Comparison of ENCODE assay signal across 19 mouse cellular contexts in the genomic region with DNA sequence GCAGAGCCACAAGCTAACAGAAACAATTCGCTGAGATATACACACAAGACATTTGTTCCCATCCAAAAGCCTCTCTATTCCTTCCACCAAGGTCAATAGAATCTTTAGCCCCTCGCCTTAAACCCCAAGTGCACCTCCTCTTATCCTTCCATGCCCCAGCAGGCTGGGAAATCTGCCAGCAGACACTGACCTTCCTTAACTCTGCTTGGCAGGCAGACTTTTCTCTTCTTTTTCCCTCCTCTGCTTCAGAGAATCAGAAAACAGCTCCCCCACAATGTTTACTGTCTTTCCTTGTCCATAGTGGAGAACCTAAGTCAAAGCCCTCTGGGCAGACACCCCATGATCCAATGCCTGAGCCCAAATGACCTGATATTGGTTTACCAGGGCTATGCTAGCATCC. TPM values are rescaled to one million over a fixed set of nuclear protein-coding genes. Genes with fewer than 3 reads are reported as not detected.
A peak's percentile ranks its signal among the peaks of the same experiment; 100 is the strongest.
DNase-seq lines count a peak whose midpoint lies in the region; ATAC-seq and TF ChIP-seq lines count a peak whose summit lies in the region.
"Had no signal": no experiment of that assay in that cellular context is flagged by ENCODE, and none has a peak within 500 bp of the region (broad histone marks: within the 10 kb centered on the region; RNA-seq: fewer than 3 reads in every experiment).

No protein-coding gene starts in this region.

- TF ChIP-seq CTCF in MEL (IDR thresholded peaks at IDR 0.05 in 2 of 3, conservative IDR thresholded peaks at IDR 0.05 in 1 of 3; ENCODE audit: control insufficient read depth in 1 of 3, insufficient read depth in 1 of 3, low read depth in 2 of 3, low read length in 3 of 3, poor library complexity in 1 of 3, severe bottlenecking in 1 of 3), result no peak
- TF ChIP-seq CTCF in lung, postnatal 0 days (IDR thresholded peaks at IDR 0.05), result no peak

- no peaks in the 10 kb centered on the region for H3K9me3 ChIP-seq in MEL (replicated peaks; ENCODE audit: insufficient read depth, low read length)
- no peaks in the 10 kb centered on the region for H3K9me3 ChIP-seq in lung, postnatal 0 days (ENCODE audit: low read length)
- H3K9me3 ChIP-seq: embryonic facial prominence, embryonic 13.5 days; forebrain, embryonic 12.5 days; heart, embryonic 10.5 days; hindbrain, embryonic 13.5 days had no signal

- H3K36me3 ChIP-seq in MEL (ENCODE audit: control insufficient read depth in 1 of 2, insufficient read depth in 2 of 2, low read length in 2 of 2), result peaks cover 0 to 6% of the 10 kb centered on the region in 2 experiments; a peak in 2 of 4 replicates
- H3K36me3 ChIP-seq in lung, postnatal 0 days (ENCODE audit: insufficient read depth, low read length), result no peaks in the 10 kb centered on the region
- H3K36me3 ChIP-seq: embryonic facial prominence, embryonic 13.5 days; forebrain, embryonic 12.5 days; heart, embryonic 10.5 days; hindbrain, embryonic 13.5 days had no signal

- no peak for ATAC-seq in lung, postnatal 0 days
- ATAC-seq: forebrain, embryonic 16.5 days; hindbrain, postnatal 0 days had no signal

- no peak overlapping the region for H3K9ac ChIP-seq in MEL (ENCODE audit: control insufficient read depth, low read depth, low read length, poor library complexity, severe bottlenecking)
- no peak overlapping the region for H3K9ac ChIP-seq in lung, postnatal 0 days (replicated peaks; ENCODE audit: low read depth)
- H3K9ac ChIP-seq: embryonic facial prominence, embryonic 13.5 days; forebrain, embryonic 12.5 days; hindbrain, embryonic 13.5 days had no signal

- no peak for TF ChIP-seq POLR2A in MEL (IDR thresholded peaks at IDR 0.05; ENCODE audit: control insufficient read depth in 1 of 2, insufficient read depth in 1 of 2, low read depth in 1 of 2, low read length in 2 of 2, poor library complexity in 1 of 2)

- H3K4me2 ChIP-seq in lung, postnatal 0 days (replicated peaks; ENCODE audit: low read depth, low read length), result no peak overlapping the region
- H3K4me2 ChIP-seq: embryonic facial prominence, embryonic 13.5 days; forebrain, embryonic 12.5 days; hindbrain, embryonic 13.5 days had no signal

- no peak overlapping the region for H3K4me3 ChIP-seq in MEL (ENCODE audit: control insufficient read depth in 1 of 2, insufficient read depth in 1 of 2, low read depth in 2 of 2, low read length in 2 of 2)
- H3K4me3 ChIP-seq in lung, postnatal 0 days (ENCODE audit: low read depth, low read length), result no peak overlapping the region
- H3K4me3 ChIP-seq: embryonic facial prominence, embryonic 13.5 days; forebrain, embryonic 12.5 days; heart, embryonic 10.5 days; hindbrain, embryonic 13.5 days had no signal

- H3K4me1 ChIP-seq in MEL (ENCODE audit: control insufficient read depth in 1 of 2, insufficient read depth in 2 of 2, low read length in 2 of 2), result peaks cover 0 to 9% of the 10 kb centered on the region in 2 experiments; a peak in 2 of 4 replicates
- H3K4me1 ChIP-seq in lung, postnatal 0 days (ENCODE audit: insufficient read depth, low read depth, low read length), result no peaks in the 10 kb centered on the region
- H3K4me1 ChIP-seq: embryonic facial prominence, embryonic 13.5 days; forebrain, embryonic 12.5 days; heart, embryonic 10.5 days; hindbrain, embryonic 13.5 days had no signal

- DNase-seq in adrenal gland, postnatal 10 days, result peak; percentile 30
- DNase-seq in adrenal gland, adult 18-20 months (ENCODE audit: low spot score in 2 of 2), result no peak
- DNase-seq in kidney, postnatal 10 days, result peak; percentile 29
- DNase-seq in kidney, adult 11 months, result no peak
- peak; percentile 35 for DNase-seq in MEL (ENCODE audit: low read depth, low spot score)
- DNase-seq in adrenal gland, postnatal 36 days, result peak; percentile 5 to 40
- no peak for DNase-seq in lung, postnatal 0 days (ENCODE audit: low spot score)
- DNase-seq: cerebellum, adult 18-20 months; cerebellum, adult 9-11 months; cerebellum, postnatal 36 days; gastrocnemius, postnatal 10 days; heart, postnatal 10 days; heart, postnatal 4 days had no signal

- H3K27me3 ChIP-seq in MEL (ENCODE audit: control insufficient read depth in 1 of 2, insufficient read depth in 2 of 2, low read length in 2 of 2), result no peaks in the 10 kb centered on the region
- no peaks in the 10 kb centered on the region for H3K27me3 ChIP-seq in lung, postnatal 0 days (replicated peaks; ENCODE audit: insufficient read depth, low read length)

- no peak for TF ChIP-seq EP300 in MEL (IDR thresholded peaks at IDR 0.05; ENCODE audit: low read depth in 1 of 2, low read length in 2 of 2)
- TF ChIP-seq EP300 in lung, postnatal 0 days (IDR thresholded peaks at IDR 0.05), result no peak

- H3K79me2 ChIP-seq in MEL (ENCODE audit: control insufficient read depth, insufficient read depth, low read length, poor library complexity), result no peaks in the 10 kb centered on the region

- no peak overlapping the region for H3K27ac ChIP-seq in MEL (ENCODE audit: control insufficient read depth, low read depth, low read length)
- H3K27ac ChIP-seq in lung, postnatal 0 days (ENCODE audit: low read length), result no peak overlapping the region
- H3K27ac ChIP-seq: embryonic facial prominence, embryonic 13.5 days; forebrain, embryonic 12.5 days; heart, embryonic 10.5 days; hindbrain, embryonic 13.5 days; hindbrain, postnatal 0 days had no signal

- WGBS in lung, postnatal 0 days, result 54% methylated on average over 2 of the region's 2 CpGs

- TF ChIP-seq RAD21 in MEL (IDR thresholded peaks at IDR 0.05; ENCODE audit: low read depth, low read length), result no peak

TF ChIP-seq in MEL, 35 proteins besides CTCF, POLR2A, EP300 and RAD21:
- no peak for TF ChIP-seq RCOR1 (IDR thresholded peaks at IDR 0.05; ENCODE audit: low read depth, low read length)
- no peak for TF ChIP-seq ETS1 (IDR thresholded peaks at IDR 0.05; ENCODE audit: low read depth, low read length)
- no peak for TF ChIP-seq SIN3A (IDR thresholded peaks at IDR 0.05; ENCODE audit: low read length)
- TF ChIP-seq GABPA (IDR thresholded peaks at IDR 0.05; ENCODE audit: low read depth, low read length), result no peak
- TF ChIP-seq POLR2AphosphoS5 (IDR thresholded peaks at IDR 0.05; ENCODE audit: borderline replicate concordance, low read depth, low read length), result no peak
- TF ChIP-seq MXI1 (IDR thresholded peaks at IDR 0.05; ENCODE audit: low read depth, low read length), result no peak
- no peak for TF ChIP-seq UBTF (IDR thresholded peaks at IDR 0.05; ENCODE audit: borderline replicate concordance, insufficient read depth, low read depth, low read length)
- TF ChIP-seq TCF12 (IDR thresholded peaks at IDR 0.05; ENCODE audit: low read depth, low read length), result no peak
- TF ChIP-seq TAL1 (IDR thresholded peaks at IDR 0.05; ENCODE audit: low read length), result no peak
- TF ChIP-seq NELFE (IDR thresholded peaks at IDR 0.05; ENCODE audit: low read depth, low read length), result no peak
- TF ChIP-seq ZKSCAN1 (IDR thresholded peaks at IDR 0.05; ENCODE audit: low read depth, low read length), result no peak
- TF ChIP-seq ELF1 (IDR thresholded peaks at IDR 0.05; ENCODE audit: low read depth, low read length), result no peak
- no peak for TF ChIP-seq BHLHE40 (IDR thresholded peaks at IDR 0.05; ENCODE audit: borderline replicate concordance, low read depth, low read length)
- TF ChIP-seq MAFK (IDR thresholded peaks at IDR 0.05; ENCODE audit: borderline replicate concordance, low read depth, low read length), result no peak
- no peak for TF ChIP-seq E2F4 (IDR thresholded peaks at IDR 0.05; ENCODE audit: borderline replicate concordance, low read depth, low read length)
- no peak for TF ChIP-seq MEF2A (IDR thresholded peaks at IDR 0.05; ENCODE audit: extremely low read depth, insufficient replicate concordance, low read depth, low read length, poor library complexity, severe bottlenecking)
- no peak for TF ChIP-seq CHD1 (IDR thresholded peaks at IDR 0.05; ENCODE audit: low read depth, low read length)
- no peak for TF ChIP-seq USF1 (IDR thresholded peaks at IDR 0.05; ENCODE audit: low read depth, low read length)
- TF ChIP-seq MYC (IDR thresholded peaks at IDR 0.05; ENCODE audit: low read depth, low read length), result no peak

RNA-seq across cellular contexts. Expression of a gene that starts 6.3 kb away (rescaled TPM):
- 10 to 100 TPM; 51.1 to 51.8 TPM for total RNA-seq in adrenal gland, postnatal 10 days (2021)
- 10 to 100 TPM; 32.9 to 41.2 TPM for total RNA-seq in adrenal gland, adult 18-20 months (2021)
- total RNA-seq in MEL (2012; rRNA removed), result 89.6 and 94.0 TPM in 2 replicates
- polyA plus RNA-seq in MEL (2012; ENCODE audit: insufficient read depth in 1 of 2, insufficient read length in 2 of 2, low read depth in 1 of 2, low replicate concordance in 2 of 2, missing spikeins in 1 of 2), result 100 to 1,000 TPM in 1 of 2 experiments, not detected in 1; 109 TPM
- 10 to 100 TPM; 43.0 to 47.3 TPM for total RNA-seq in adrenal gland, postnatal 36 days (2021)
- polyA plus RNA-seq in lung, postnatal 0 days (2015; fragmentation: Nextera tagmentation; extraction: Ambion mirVana), result 56.5 and 60.8 TPM in 2 replicates

RNA-seq across cellular contexts. Expression of a gene that starts 28.6 kb away (rescaled TPM):
- total RNA-seq in adrenal gland, postnatal 10 days (2021), result 10 to 100 TPM in 1 of 2 experiments, 1 to 10 TPM in 1; 7.5 to 10.2 TPM
- total RNA-seq in adrenal gland, adult 18-20 months (2021), result 10 to 100 TPM; 18.4 to 28.0 TPM
- total RNA-seq in MEL (2012; rRNA removed), result 4.9 and 5.6 TPM in 2 replicates
- 10 to 100 TPM in 1 of 2 experiments, not detected in 1; 11.9 TPM for polyA plus RNA-seq in MEL (2012; ENCODE audit: insufficient read depth in 1 of 2, insufficient read length in 2 of 2, low read depth in 1 of 2, low replicate concordance in 2 of 2, missing spikeins in 1 of 2)
- 10 to 100 TPM; 12.8 to 19.5 TPM for total RNA-seq in adrenal gland, postnatal 36 days (2021)
- polyA plus RNA-seq in lung, postnatal 0 days (2015; fragmentation: Nextera tagmentation; extraction: Ambion mirVana), result 2.6 and 2.8 TPM in 2 replicates

Comparison
In these comparisons a context has a peak if more than half of its experiments do, and no peak if none do; other contexts are left out.
1. DNase-seq: peak in adrenal gland, postnatal 10 days (single experiment), kidney, postnatal 10 days (single experiment), MEL (single experiment) and adrenal gland, postnatal 36 days (2 of 2); none in adrenal gland, adult 18-20 months (0 of 2), kidney, adult 11 months (single experiment) and lung, postnatal 0 days (single experiment).